Mouse (Mus musculus) T-helper 1 cell (primary cell): ENCODE data around the gene Zcrb1.
"Not testable (repeated sequence)": the region's sequence is repeated elsewhere in the genome, so short reads cannot be mapped to it uniquely, and the experiment has no call there.

Source experiments
- in situ Hi-C: fragments of 300-600 bp; cut with MboI, MseI; formaldehyde crosslinking; loops from one replicate; pipeline ENCODE4 v1.15.1; 2025; ENCODE audit warnings: high pct_unique_total_duplicates

Gene Zcrb1

DNA sequence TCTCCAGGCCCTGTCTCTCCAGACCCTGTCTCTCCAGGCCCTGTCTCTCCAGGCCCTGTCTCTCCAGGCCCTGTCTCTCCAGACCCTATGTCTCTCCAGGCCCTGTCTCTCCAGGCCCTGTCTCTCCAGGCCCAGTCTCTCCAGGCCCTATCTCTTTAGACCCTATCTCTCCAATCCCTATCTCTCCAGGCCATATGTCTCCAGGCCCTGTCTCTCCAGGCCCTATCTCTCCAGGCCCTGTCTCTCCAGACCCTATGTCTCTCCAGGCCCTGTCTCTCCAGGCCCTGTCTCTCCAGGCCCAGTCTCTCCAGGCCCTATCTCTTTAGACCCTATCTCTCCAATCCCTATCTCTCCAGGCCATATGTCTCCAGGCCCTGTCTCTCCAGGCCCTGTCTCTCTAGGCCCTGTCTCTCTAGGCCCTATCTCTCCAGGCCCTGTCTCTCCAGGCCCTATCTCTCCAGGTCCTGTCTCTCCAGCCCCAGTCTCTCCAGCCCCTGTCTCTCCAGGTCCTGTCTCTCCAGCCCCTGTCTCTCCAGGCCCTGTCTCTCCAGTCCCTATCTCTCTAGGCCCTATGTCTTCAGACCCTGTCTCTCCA, 25.5 kb downstream of the Zcrb1 start:
- in situ Hi-C loops, result not testable (repeated sequence)

GRCm38 (mm10) chr15:93371838-93372237, 26.3 kb downstream of the Zcrb1 start:
- in situ Hi-C loops, result no loop called here

GRCm38 (mm10) chr15:93368558-93368957, 29.6 kb downstream of the Zcrb1 start:
- in situ Hi-C loops, result no loop called here

DNA sequence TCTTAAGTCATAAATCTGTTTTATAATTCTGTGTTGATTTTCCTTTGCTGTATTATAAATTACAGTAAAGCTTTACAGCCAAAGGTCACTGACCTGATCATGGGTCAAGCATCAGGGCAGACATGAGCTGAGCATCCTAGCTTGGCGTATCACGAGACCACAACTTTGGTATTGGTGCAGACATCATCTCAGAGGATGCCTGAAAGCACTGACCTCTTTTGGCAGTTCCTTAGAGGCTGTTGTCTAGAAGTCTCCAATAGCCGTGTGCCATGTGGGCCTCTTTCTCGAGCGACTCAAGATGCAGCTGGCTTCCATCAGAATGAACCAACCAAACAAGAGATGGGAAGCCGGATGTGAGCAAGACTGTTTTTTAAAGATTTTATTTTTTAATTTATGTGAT, 32.6 kb downstream of the Zcrb1 start:
- in situ Hi-C loops, result no loop called here

DNA sequence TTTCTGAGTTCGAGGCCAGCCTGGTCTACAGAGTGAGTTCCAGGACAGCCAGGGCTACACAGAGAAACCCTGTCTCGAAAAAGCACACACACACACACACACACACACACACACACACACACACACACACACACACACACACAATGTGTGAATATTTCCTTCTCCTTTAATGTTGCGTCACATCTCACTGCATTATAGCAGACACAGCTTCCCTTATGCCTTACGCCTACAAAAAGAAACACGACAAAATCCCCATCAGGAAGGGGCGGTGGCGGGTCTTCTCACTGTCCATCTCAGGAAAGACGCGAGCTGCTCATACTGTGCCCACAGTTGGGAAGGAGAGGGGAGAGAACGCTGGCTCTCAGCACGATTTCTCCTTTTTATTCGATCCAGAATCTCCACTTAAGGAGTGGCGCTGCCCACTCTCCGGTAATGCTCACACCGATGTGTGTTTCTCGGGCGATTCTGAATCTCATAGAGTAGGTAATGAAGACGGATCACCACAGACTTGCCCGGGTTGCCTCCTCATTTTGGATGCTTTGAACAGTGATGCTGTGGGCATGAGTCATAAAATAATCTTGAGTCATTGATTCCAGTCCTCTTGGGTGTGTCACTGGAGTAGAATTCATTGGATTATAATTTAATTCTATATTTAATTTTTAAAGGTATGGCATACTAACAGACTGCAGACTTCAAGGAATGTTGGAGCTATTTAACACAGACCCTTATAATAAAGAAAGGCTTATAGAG, 39.6 kb downstream of the Zcrb1 start:
- in situ Hi-C loops, result no loop called here

DNA sequence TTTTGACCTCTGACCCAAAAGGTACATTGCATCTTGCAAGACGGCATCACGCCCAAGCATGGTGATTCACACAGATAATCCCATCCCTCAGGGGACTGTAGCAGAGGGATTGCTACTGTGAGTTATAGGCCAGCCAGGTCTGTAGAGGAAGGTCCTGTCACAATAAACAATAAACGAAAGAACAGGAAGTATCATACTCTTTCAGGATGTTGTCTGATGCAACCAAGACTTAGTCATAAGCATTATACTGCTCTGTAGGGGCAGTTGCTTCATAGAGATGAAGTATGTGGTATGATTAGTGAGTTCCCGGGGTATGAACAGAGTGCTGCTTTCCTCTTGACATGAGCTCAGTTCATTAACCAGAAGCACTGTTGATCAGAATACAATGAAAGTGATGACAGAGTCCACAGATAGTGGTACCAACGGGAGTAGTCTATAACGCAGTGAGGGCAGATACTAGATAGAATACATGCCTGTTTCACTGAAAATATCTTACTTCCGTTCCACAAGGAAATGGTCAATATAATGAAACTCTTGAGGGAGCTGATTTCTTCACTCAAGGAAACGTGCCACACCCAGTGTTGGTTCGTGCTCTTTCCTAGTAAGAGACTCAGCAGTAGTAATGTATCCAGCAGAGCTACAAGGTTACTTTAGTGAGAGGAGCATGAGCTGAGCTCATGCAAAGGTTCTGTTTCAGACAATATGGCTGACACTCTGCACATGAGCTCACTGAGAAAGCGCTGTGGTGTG, 57.3 kb downstream of the Zcrb1 start:
- in situ Hi-C loops, result loop anchor here (10.0 kb wide), 1 partner anchor 346 kb away; no protein-coding TSS in a partner anchor

- in situ Hi-C loops, result no loop called here
Measured at GRCm38 (mm10) chr15:93336925-93337761, 61.0 kb downstream of the Zcrb1 start, which contains the start of gene Yaf2. TSS of gene Yaf2 (minus strand) at chr15:93336935.

GRCm38 (mm10) chr15:93336658-93336924, 61.5 kb downstream of the Zcrb1 start:
- in situ Hi-C loops, result no loop called here
